Mouse (Mus musculus): Measurements from ENCODE around the gene Adamts15. TPM values are rescaled to one million over a fixed set of nuclear protein-coding genes. Genes with fewer than 3 reads are reported as not detected.

Gene Adamts15
- total and polyA plus RNA-seq, 3 experiments: 0.22 TPM; not detected in 2

- Histone ChIP-seq H3K9me3 (replicated peaks) (no peaks in the 10 kb centered on the region), H3K36me3 (replicated peaks) (no peaks in the 10 kb centered on the region), H3K27me3 (ENCODE audit: insufficient read depth, low read length) (0 out of 2 replicates have a peak, but pooled peaks cover 5% of the 10 kb centered on the region), H3K4me3 (ENCODE audit: low read depth, low read length) (no peak overlapping the region), H3K4me1 (ENCODE audit: insufficient read depth, low read depth, low read length) (peaks cover 3% of the 10 kb centered on the region; the same call in 1 of the 2 replicates)
- ATAC-seq (ENCODE audit: extremely low read depth, insufficient number of reproducible peaks, low FRiP score, poor library complexity, severe bottlenecking) (no peak), DNase-seq (ENCODE audit: low spot score) (no peak)
- TF ChIP-seq CTCF (IDR thresholded peaks at IDR 0.05; ENCODE audit: low read depth, low read length) (no peak), POLR2AphosphoS5 (IDR thresholded peaks at IDR 0.05; ENCODE audit: insufficient replicate concordance, low read depth, low read length) (no peak), GATA2 (IDR thresholded peaks at IDR 0.05; ENCODE audit: borderline replicate concordance, low read depth, low read length) (no peak), GATA1 (IDR thresholded peaks at IDR 0.05; ENCODE audit: borderline replicate concordance, low read length) (no peak), TAL1 (conservative IDR thresholded peaks at IDR 0.05; ENCODE audit: low read depth, low read length) (no peak)
Observed at GRCm38 (mm10) chr9:30880553-30880952, 41.7 kb downstream of the Adamts15 start.

- H3K4me3 ChIP-seq (ENCODE audit: low read depth, low read length): no peak overlapping the region
- no peaks in the 10 kb centered on the region for H3K9me3 ChIP-seq (replicated peaks)
- TF ChIP-seq GATA2 (IDR thresholded peaks at IDR 0.05; ENCODE audit: borderline replicate concordance, low read depth, low read length) (no peak), CTCF (IDR thresholded peaks at IDR 0.05; ENCODE audit: low read depth, low read length) (no peak), GATA1 (IDR thresholded peaks at IDR 0.05; ENCODE audit: borderline replicate concordance, low read length) (no peak), POLR2AphosphoS5 (IDR thresholded peaks at IDR 0.05; ENCODE audit: insufficient replicate concordance, low read depth, low read length) (no peak), TAL1 (conservative IDR thresholded peaks at IDR 0.05; ENCODE audit: low read depth, low read length) (no peak)
- peaks cover 3% of the 10 kb centered on the region; the same call in 1 of the 2 replicates for H3K4me1 ChIP-seq (ENCODE audit: insufficient read depth, low read depth, low read length)
- DNase-seq (ENCODE audit: low spot score) (no peak), ATAC-seq (ENCODE audit: extremely low read depth, insufficient number of reproducible peaks, low FRiP score, poor library complexity, severe bottlenecking) (no peak)
- 0 out of 2 replicates have a peak, but pooled peaks cover 4% of the 10 kb centered on the region for H3K27me3 ChIP-seq (ENCODE audit: insufficient read depth, low read length)
- H3K36me3 ChIP-seq (replicated peaks): no peaks in the 10 kb centered on the region
Observed at GRCm38 (mm10) chr9:30879947-30880273, 42.3 kb downstream of the Adamts15 start.

- TF ChIP-seq CTCF (IDR thresholded peaks at IDR 0.05; ENCODE audit: low read depth, low read length): no peak
- TF ChIP-seq POLR2AphosphoS5 (IDR thresholded peaks at IDR 0.05; ENCODE audit: insufficient replicate concordance, low read depth, low read length): no peak
- TF ChIP-seq TAL1 (conservative IDR thresholded peaks at IDR 0.05; ENCODE audit: low read depth, low read length): no peak
- no peak for TF ChIP-seq GATA1 (IDR thresholded peaks at IDR 0.05; ENCODE audit: borderline replicate concordance, low read length)
- TF ChIP-seq GATA2 (IDR thresholded peaks at IDR 0.05; ENCODE audit: borderline replicate concordance, low read depth, low read length): no peak
- Histone ChIP-seq H3K27me3 (ENCODE audit: insufficient read depth, low read length) (0 out of 2 replicates have a peak, but pooled peaks cover 4% of the 10 kb centered on the region), H3K4me3 (ENCODE audit: low read depth, low read length) (no peak overlapping the region), H3K9me3 (replicated peaks) (no peaks in the 10 kb centered on the region), H3K36me3 (replicated peaks) (no peaks in the 10 kb centered on the region), H3K4me1 (ENCODE audit: insufficient read depth, low read depth, low read length) (peaks cover 3% of the 10 kb centered on the region; the same call in 1 of the 2 replicates)
- DNase-seq (ENCODE audit: low spot score) (no peak), ATAC-seq (ENCODE audit: extremely low read depth, insufficient number of reproducible peaks, low FRiP score, poor library complexity, severe bottlenecking) (no peak)
Observed at GRCm38 (mm10) chr9:30879248-30879946, 42.9 kb downstream of the Adamts15 start.

- H3K36me3 ChIP-seq (replicated peaks): no peaks in the 10 kb centered on the region
- no peak for TF ChIP-seq TAL1 (conservative IDR thresholded peaks at IDR 0.05; ENCODE audit: low read depth, low read length)
- no peak for TF ChIP-seq GATA2 (IDR thresholded peaks at IDR 0.05; ENCODE audit: borderline replicate concordance, low read depth, low read length)
- TF ChIP-seq POLR2AphosphoS5 (IDR thresholded peaks at IDR 0.05; ENCODE audit: insufficient replicate concordance, low read depth, low read length): no peak
- no peak for TF ChIP-seq CTCF (IDR thresholded peaks at IDR 0.05; ENCODE audit: low read depth, low read length)
- TF ChIP-seq GATA1 (IDR thresholded peaks at IDR 0.05; ENCODE audit: borderline replicate concordance, low read length): no peak
- H3K27me3 ChIP-seq (ENCODE audit: insufficient read depth, low read length): no peaks in the 10 kb centered on the region
- DNase-seq (ENCODE audit: low spot score) (no peak), ATAC-seq (ENCODE audit: extremely low read depth, insufficient number of reproducible peaks, low FRiP score, poor library complexity, severe bottlenecking) (no peak)
- H3K4me1 ChIP-seq (ENCODE audit: insufficient read depth, low read depth, low read length): peaks cover 3% of the 10 kb centered on the region; the same call in 1 of the 2 replicates
- no peaks in the 10 kb centered on the region for H3K9me3 ChIP-seq (replicated peaks)
- H3K4me3 ChIP-seq (ENCODE audit: low read depth, low read length): no peak overlapping the region
Observed at GRCm38 (mm10) chr9:30876552-30876951, 45.7 kb downstream of the Adamts15 start.

GRCm38 (mm10) chr9:30855837-30856236, 66.4 kb downstream of the Adamts15 start:
- ATAC-seq (ENCODE audit: extremely low read depth, insufficient number of reproducible peaks, low FRiP score, poor library complexity, severe bottlenecking): no peak
- no peaks in the 10 kb centered on the region for H3K9me3 ChIP-seq (replicated peaks)
- H3K4me3 ChIP-seq (ENCODE audit: low read depth, low read length): no peak overlapping the region
- H3K4me1 ChIP-seq (ENCODE audit: insufficient read depth, low read depth, low read length): no peaks in the 10 kb centered on the region
- no peaks in the 10 kb centered on the region for H3K27me3 ChIP-seq (ENCODE audit: insufficient read depth, low read length)
- no peak for TF ChIP-seq GATA1 (IDR thresholded peaks at IDR 0.05; ENCODE audit: borderline replicate concordance, low read length)
- no peaks in the 10 kb centered on the region for H3K36me3 ChIP-seq (replicated peaks)
- no peak for DNase-seq (ENCODE audit: low spot score)

- no peak for DNase-seq (ENCODE audit: low spot score)
- no peak overlapping the region for H3K4me3 ChIP-seq (ENCODE audit: low read depth, low read length)
- no peaks in the 10 kb centered on the region for H3K4me1 ChIP-seq (ENCODE audit: insufficient read depth, low read depth, low read length)
- H3K27me3 ChIP-seq (ENCODE audit: insufficient read depth, low read length): no peaks in the 10 kb centered on the region
- no peaks in the 10 kb centered on the region for H3K9me3 ChIP-seq (replicated peaks)
- TF ChIP-seq POLR2AphosphoS5 (IDR thresholded peaks at IDR 0.05; ENCODE audit: insufficient replicate concordance, low read depth, low read length): no peak
- no peak for TF ChIP-seq TAL1 (conservative IDR thresholded peaks at IDR 0.05; ENCODE audit: low read depth, low read length)
- no peak for TF ChIP-seq CTCF (IDR thresholded peaks at IDR 0.05; ENCODE audit: low read depth, low read length)
- TF ChIP-seq GATA1 (IDR thresholded peaks at IDR 0.05; ENCODE audit: borderline replicate concordance, low read length): no peak
- TF ChIP-seq GATA2 (IDR thresholded peaks at IDR 0.05; ENCODE audit: borderline replicate concordance, low read depth, low read length): no peak
- no peak for ATAC-seq (ENCODE audit: extremely low read depth, insufficient number of reproducible peaks, low FRiP score, poor library complexity, severe bottlenecking)
- H3K36me3 ChIP-seq (replicated peaks): no peaks in the 10 kb centered on the region
Observed at GRCm38 (mm10) chr9:30851841-30852240, 70.4 kb downstream of the Adamts15 start.
